Mouse (Mus musculus) heart, embryonic 14.5 days (tissue): ENCODE measurements at regions not wholly inside any gene's neighbourhood (a gene's known extent, or its start where the extent isn't known, plus 50 kb on each side); places are given as distances from the start of the nearest gene placed in this dataset.

Experiments
- ATAC-seq: fragments of 200-750 bp; cut with Nextera tagmentation; 2 replicates; pipeline ENCODE4 v1.8.0; 2017; ENCODE audit warnings: low read depth, moderate TSS enrichment; ENCODE audit not compliant: insufficient number of reproducible peaks, insufficient read depth, low FRiP score
- H3K27ac ChIP-seq, 2 experiments: fragments of 200-500 bp in 1 of 2; fragments of 300-500 bp in 1 of 2; sonication (generic) in 1 of 2; replicated peaks in 1 of 2; 2 replicates each; pipeline ENCODE4 v1.5.1; 2012 to 2014; ENCODE audit warnings: low read depth in 2 of 2, low read length in 2 of 2, control low read depth in 1 of 2, mild to moderate bottlenecking in 1 of 2, mixed read lengths in 1 of 2; ENCODE audit not compliant: control insufficient read depth in 1 of 2, insufficient read depth in 1 of 2
- H3K27me3 ChIP-seq: fragments of 300-500 bp; sonication (generic); 2 replicates; pipeline ENCODE4 v1.6.1; 2014; ENCODE audit warnings: mild to moderate bottlenecking, low read length, control low read depth; ENCODE audit not compliant: control insufficient read depth, insufficient read depth
- H3K36me3 ChIP-seq: fragments of 300-500 bp; sonication (generic); 2 replicates; pipeline ENCODE4 v1.6.1; 2014; ENCODE audit warnings: mild to moderate bottlenecking, control low read depth, low read length, mixed read lengths; ENCODE audit not compliant: control insufficient read depth, insufficient read depth
- H3K4me1 ChIP-seq, 2 experiments: fragments of 200-500 bp in 1 of 2; fragments of 300-500 bp in 1 of 2; sonication (generic) in 1 of 2; 2 replicates each; pipeline ENCODE4 v1.6.1; 2012 to 2014; ENCODE audit warnings: low read length in 2 of 2, control low read depth in 1 of 2, mixed read lengths in 1 of 2; ENCODE audit not compliant: control insufficient read depth in 2 of 2, insufficient read depth in 2 of 2
- H3K4me2 ChIP-seq: fragments of 300-500 bp; sonication (generic); 2 replicates; pipeline ENCODE4 v1.6.1; 2014; ENCODE audit warnings: mild to moderate bottlenecking, low read length
- H3K4me3 ChIP-seq, 2 experiments: fragments of 200-500 bp in 1 of 2; fragments of 300-500 bp in 1 of 2; sonication (generic) in 1 of 2; 2 replicates each; pipeline ENCODE4 v1.5.1; 2012 to 2014; ENCODE audit warnings: low read length in 2 of 2, mild to moderate bottlenecking in 2 of 2, control low read depth in 1 of 2, low read depth in 1 of 2, moderate library complexity in 1 of 2; ENCODE audit not compliant: control insufficient read depth in 1 of 2, insufficient read depth in 1 of 2
- H3K9ac ChIP-seq: fragments of 300-500 bp; sonication (generic); 2 replicates; pipeline ENCODE4 v1.6.1; 2014; ENCODE audit warnings: mild to moderate bottlenecking, low read length
- H3K9me3 ChIP-seq: fragments of 300-500 bp; sonication (generic); 2 replicates; pipeline ENCODE4 v1.6.1; 2016; ENCODE audit warnings: low read length, control low read depth; ENCODE audit not compliant: control insufficient read depth
- WGBS: fragments of 180-500 bp; shearing (Covaris S2); extraction: QIAGEN DNeasy Blood & Tissue Kit; methylation state at CpG from one replicate; pipeline ENCODE4 v1.1.7; 2014; 5-methylcytosine and 5-hydroxymethylcytosine counted together

- H3K4me1 ChIP-seq = no peaks in the 10 kb centered on the region; a peak in 1 of 4 replicates
- H3K4me2 ChIP-seq = no peak overlapping the region
- H3K27me3 ChIP-seq = no peaks in the 10 kb centered on the region
- no peak overlapping the region for H3K27ac ChIP-seq
- H3K9ac ChIP-seq = no peak overlapping the region
- WGBS = 64% methylated on average over 1 of the region's 1 CpGs
- no peak for ATAC-seq
- H3K36me3 ChIP-seq = no peaks in the 10 kb centered on the region
- H3K9me3 ChIP-seq = no peaks in the 10 kb centered on the region
- H3K4me3 ChIP-seq = no peak overlapping the region
These were observed 120.8 kb downstream of the Sox3 start for GRCm38 (mm10) chrX:60772439-60772838.

GRCm38 (mm10) chrX:60750456-60750855 lies 142.8 kb downstream of the Sox3 start:
- Histone ChIP-seq H3K9me3 (no peaks in the 10 kb centered on the region), H3K4me2 (no peak overlapping the region), H3K4me1 (no peaks in the 10 kb centered on the region), H3K27ac (no peak overlapping the region), H3K36me3 (no peaks in the 10 kb centered on the region), H3K27me3 (no peaks in the 10 kb centered on the region), H3K4me3 (no peak overlapping the region), H3K9ac (no peak overlapping the region)
- WGBS = 51% methylated on average over 5 of the region's 5 CpGs
- ATAC-seq = no peak

DNA sequence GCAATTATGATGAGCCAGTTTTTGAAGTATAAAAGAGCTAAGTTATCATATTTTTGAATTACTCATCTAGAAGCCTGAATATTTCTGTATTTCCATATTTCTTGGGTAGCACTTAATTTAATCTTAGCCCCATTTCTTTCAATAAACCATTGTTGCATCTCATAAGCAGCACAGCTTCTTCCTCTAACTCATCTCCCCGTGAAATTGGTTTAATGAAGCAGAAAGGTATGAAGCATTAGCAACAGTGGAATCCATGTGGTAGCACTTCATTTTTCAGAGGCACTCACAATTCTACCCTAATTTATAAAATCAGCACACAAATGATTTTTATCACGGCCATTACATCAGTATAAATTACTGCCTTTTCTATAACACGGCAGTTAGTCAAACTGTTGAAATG lies 149.3 kb downstream of the Sox3 start:
- H3K4me3 ChIP-seq = no peak overlapping the region
- no peaks in the 10 kb centered on the region for H3K4me1 ChIP-seq
- H3K27ac ChIP-seq = no peak overlapping the region
- H3K9ac ChIP-seq = no peak overlapping the region
- ATAC-seq = no peak
- no peaks in the 10 kb centered on the region for H3K9me3 ChIP-seq
- WGBS = 78% methylated on average over 3 of the region's 3 CpGs
- H3K4me2 ChIP-seq = no peak overlapping the region
- no peaks in the 10 kb centered on the region for H3K36me3 ChIP-seq
- H3K27me3 ChIP-seq = no peaks in the 10 kb centered on the region

DNA sequence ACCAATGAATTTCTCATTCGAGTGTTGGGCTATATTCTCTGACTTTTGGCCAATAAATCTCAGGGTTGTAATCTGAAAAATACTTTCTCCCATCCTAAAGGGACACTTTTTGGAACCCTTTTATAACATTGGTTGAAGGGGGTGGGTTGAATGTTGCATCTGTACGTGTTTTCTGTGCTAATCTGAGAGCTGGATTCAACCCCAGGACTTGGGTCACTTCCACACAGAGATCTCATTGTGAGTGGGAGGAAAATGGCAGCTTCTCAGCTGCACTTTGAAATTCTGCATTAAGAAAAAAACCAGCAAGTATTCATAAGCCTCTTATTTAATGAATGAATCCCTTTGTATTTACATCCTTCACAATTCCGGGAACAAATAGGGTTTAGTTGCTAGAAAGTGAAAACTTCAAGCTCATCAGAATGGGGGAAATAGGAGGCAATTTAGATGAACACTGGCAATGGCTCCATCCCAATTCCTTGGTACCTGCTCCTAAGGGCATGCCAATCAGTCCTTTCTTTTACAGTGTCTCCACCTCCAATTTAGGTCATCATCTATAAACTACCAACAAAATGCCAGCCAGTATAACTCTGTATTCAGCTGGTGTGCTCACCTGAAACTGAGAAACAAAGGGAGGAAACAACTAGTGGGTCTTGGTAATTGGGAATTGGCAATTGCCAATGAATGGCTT lies 150.1 kb downstream of the Sox3 start:
- H3K9me3 ChIP-seq = no peaks in the 10 kb centered on the region
- no peak for ATAC-seq
- no peak overlapping the region for H3K27ac ChIP-seq
- 65% methylated on average over 3 of the region's 3 CpGs for WGBS
- no peak overlapping the region for H3K4me3 ChIP-seq
- no peaks in the 10 kb centered on the region for H3K4me1 ChIP-seq
- H3K9ac ChIP-seq = no peak overlapping the region
- H3K4me2 ChIP-seq = no peak overlapping the region
- no peaks in the 10 kb centered on the region for H3K27me3 ChIP-seq
- H3K36me3 ChIP-seq = no peaks in the 10 kb centered on the region

DNA sequence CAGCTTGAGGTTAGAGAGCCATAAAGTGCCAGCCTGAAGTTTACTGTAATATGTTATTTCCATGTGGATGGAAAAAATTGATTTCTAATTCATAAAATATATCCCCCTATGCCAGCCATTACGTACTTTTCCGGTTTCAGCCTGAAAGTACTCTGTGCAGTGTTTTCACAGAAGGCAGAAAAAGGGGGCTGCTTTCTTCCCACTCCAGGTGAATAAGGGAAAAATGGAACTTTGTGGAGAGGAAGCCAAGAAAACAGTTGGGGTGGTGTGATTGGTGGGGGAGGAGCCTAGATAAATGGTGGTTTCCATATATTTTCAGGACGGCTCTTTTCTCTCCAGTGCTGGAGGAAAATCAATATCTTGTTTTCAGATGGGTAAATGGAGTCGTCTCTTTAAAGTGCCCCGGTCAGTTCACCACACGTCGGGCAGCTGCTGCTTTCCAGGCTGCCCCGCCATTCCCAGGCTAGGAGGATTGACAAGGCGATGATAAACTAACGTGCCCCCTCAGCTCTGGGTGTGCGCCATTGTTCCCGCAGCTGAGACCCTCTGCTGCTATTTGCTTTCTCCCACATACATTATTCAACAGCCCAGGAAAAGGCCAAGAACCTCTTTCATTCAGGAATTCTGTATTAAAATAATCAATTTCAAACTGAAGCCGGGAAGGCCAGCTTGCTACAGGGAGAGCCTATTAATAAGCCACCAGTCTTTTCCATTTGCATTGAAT lies 127.1 kb upstream of the Atp11c start:
- Histone ChIP-seq H3K4me3 (no peak overlapping the region), H3K27ac (no peak overlapping the region), H3K4me2 (no peak overlapping the region), H3K9ac (no peak overlapping the region), H3K9me3 (no peaks in the 10 kb centered on the region), H3K36me3 (no peaks in the 10 kb centered on the region), H3K4me1 (no peaks in the 10 kb centered on the region), H3K27me3 (no peaks in the 10 kb centered on the region)
- WGBS = 34% methylated on average over 13 of the region's 13 CpGs
- no peak for ATAC-seq

- H3K9me3 ChIP-seq = no peaks in the 10 kb centered on the region
- no peak overlapping the region for H3K9ac ChIP-seq
- no peaks in the 10 kb centered on the region for H3K4me1 ChIP-seq
- no peak overlapping the region for H3K4me3 ChIP-seq
- H3K27me3 ChIP-seq = no peaks in the 10 kb centered on the region
- no peak overlapping the region for H3K27ac ChIP-seq
- 27% methylated on average over 6 of the region's 6 CpGs for WGBS
- peak overlapping the region; percentile 58 for H3K4me2 ChIP-seq
- no peak for ATAC-seq
- no peaks in the 10 kb centered on the region for H3K36me3 ChIP-seq
These were observed 126.3 kb upstream of the Atp11c start for GRCm38 (mm10) chrX:60718794-60719193.

- peak overlapping the region; percentile 58 for H3K4me2 ChIP-seq
- no peak for ATAC-seq
- no peaks in the 10 kb centered on the region for H3K36me3 ChIP-seq
- no peaks in the 10 kb centered on the region for H3K9me3 ChIP-seq
- no peak overlapping the region for H3K27ac ChIP-seq
- H3K4me1 ChIP-seq = no peaks in the 10 kb centered on the region
- no peak overlapping the region for H3K9ac ChIP-seq
- peak overlapping the region in 1 of 2 experiments; percentile 28; a peak in 3 of 4 replicates for H3K4me3 ChIP-seq
- H3K27me3 ChIP-seq = no peaks in the 10 kb centered on the region
- 15% methylated on average over 11 of the region's 11 CpGs for WGBS
These were observed 125.8 kb upstream of the Atp11c start for GRCm38 (mm10) chrX:60718156-60718769.
